Mouse (Mus musculus): ENCODE data around the gene 1520401A03Rik. TPM values are rescaled to one million over a fixed set of nuclear protein-coding genes. Genes with fewer than 3 reads are reported as not detected.

Gene 1520401A03Rik
- total and polyA plus RNA-seq, 2 experiments from 2014 or later: not detected

GRCm38 (mm10) chr17:23762976-23763375, 40.4 kb upstream of the 1520401A03Rik start:
- Histone ChIP-seq H3K36me3 (ENCODE audit: insufficient read depth, low read length) (peaks cover 43% of the 10 kb centered on the region), H3K9me3 (ENCODE audit: low read length) (no peaks in the 10 kb centered on the region), H3K9ac (replicated peaks; ENCODE audit: low read length, poor library complexity, severe bottlenecking) (no peak overlapping the region), H3K4me1 (ENCODE audit: insufficient read depth, low read length) (no peaks in the 10 kb centered on the region), H3K4me3 (ENCODE audit: low read depth, low read length) (no peak overlapping the region), H3K27me3 (ENCODE audit: insufficient read depth, low read length) (no peaks in the 10 kb centered on the region), H3K27ac (ENCODE audit: low read depth, low read length) (no peak overlapping the region), H3K4me2 (ENCODE audit: low read depth, low read length, poor library complexity, severe bottlenecking) (no peak overlapping the region)
- no peak for DNase-seq (ENCODE audit: low spot score)
- no peak for TF ChIP-seq CTCF (IDR thresholded peaks at IDR 0.05)
- no peak for ATAC-seq (ENCODE audit: low FRiP score)
- 82% methylated on average over 11 of the region's 11 CpGs for WGBS

- H3K27me3 ChIP-seq (ENCODE audit: insufficient read depth, low read length): no peaks in the 10 kb centered on the region
- H3K4me1 ChIP-seq (ENCODE audit: insufficient read depth, low read length): no peaks in the 10 kb centered on the region
- no peak overlapping the region for H3K27ac ChIP-seq (ENCODE audit: low read depth, low read length)
- no peak overlapping the region for H3K4me2 ChIP-seq (ENCODE audit: low read depth, low read length, poor library complexity, severe bottlenecking)
- H3K4me3 ChIP-seq (ENCODE audit: low read depth, low read length): no peak overlapping the region
- ATAC-seq (ENCODE audit: low FRiP score) (no peak), DNase-seq (ENCODE audit: low spot score) (no peak)
- TF ChIP-seq CTCF (IDR thresholded peaks at IDR 0.05): no peak
- WGBS: 93% methylated on average over 3 of the region's 3 CpGs
- no peak overlapping the region for H3K9ac ChIP-seq (replicated peaks; ENCODE audit: low read length, poor library complexity, severe bottlenecking)
- H3K9me3 ChIP-seq (ENCODE audit: low read length): no peaks in the 10 kb centered on the region
- H3K36me3 ChIP-seq (ENCODE audit: insufficient read depth, low read length): peaks cover 61% of the 10 kb centered on the region
Measured at GRCm38 (mm10) chr17:23761155-23761554, 38.6 kb upstream of the 1520401A03Rik start.

- Histone ChIP-seq H3K4me2 (ENCODE audit: low read depth, low read length, poor library complexity, severe bottlenecking) (no peak overlapping the region), H3K4me1 (ENCODE audit: insufficient read depth, low read length) (no peaks in the 10 kb centered on the region), H3K27ac (ENCODE audit: low read depth, low read length) (no peak overlapping the region), H3K9ac (replicated peaks; ENCODE audit: low read length, poor library complexity, severe bottlenecking) (no peak overlapping the region), H3K4me3 (ENCODE audit: low read depth, low read length) (no peak overlapping the region), H3K9me3 (ENCODE audit: low read length) (no peaks in the 10 kb centered on the region), H3K27me3 (ENCODE audit: insufficient read depth, low read length) (no peaks in the 10 kb centered on the region), H3K36me3 (ENCODE audit: insufficient read depth, low read length) (peaks cover 68% of the 10 kb centered on the region)
- 96% methylated on average over 9 of the region's 9 CpGs for whole genome bisulfite sequencing
- DNase-seq (ENCODE audit: low spot score) (no peak), ATAC-seq (ENCODE audit: low FRiP score) (no peak)
- no peak for TF ChIP-seq CTCF (IDR thresholded peaks at IDR 0.05)
Measured at GRCm38 (mm10) chr17:23760231-23760630, 37.6 kb upstream of the 1520401A03Rik start.

GRCm38 (mm10) chr17:23758801-23759200, 36.2 kb upstream of the 1520401A03Rik start:
- Histone ChIP-seq H3K4me2 (ENCODE audit: low read depth, low read length, poor library complexity, severe bottlenecking) (no peak overlapping the region), H3K4me3 (ENCODE audit: low read depth, low read length) (no peak overlapping the region), H3K27ac (ENCODE audit: low read depth, low read length) (no peak overlapping the region), H3K9ac (replicated peaks; ENCODE audit: low read length, poor library complexity, severe bottlenecking) (no peak overlapping the region), H3K9me3 (ENCODE audit: low read length) (no peaks in the 10 kb centered on the region), H3K4me1 (ENCODE audit: insufficient read depth, low read length) (no peaks in the 10 kb centered on the region), H3K36me3 (ENCODE audit: insufficient read depth, low read length) (peaks cover 77% of the 10 kb centered on the region), H3K27me3 (ENCODE audit: insufficient read depth, low read length) (no peaks in the 10 kb centered on the region)
- 54% methylated on average over 8 of the region's 8 CpGs for WGBS
- no peak for DNase-seq (ENCODE audit: low spot score)
- ATAC-seq (ENCODE audit: low FRiP score): no peak
- no peak for TF ChIP-seq CTCF (IDR thresholded peaks at IDR 0.05)

- 98% methylated on average over 9 of the region's 9 CpGs for WGBS
Measured at GRCm38 (mm10) chr17:23757581-23757980, 35.0 kb upstream of the 1520401A03Rik start.

GRCm38 (mm10) chr17:23755689-23756088, 33.1 kb upstream of the 1520401A03Rik start:
- H3K9ac ChIP-seq (replicated peaks; ENCODE audit: low read length, poor library complexity, severe bottlenecking): no peak overlapping the region
- H3K9me3 ChIP-seq (ENCODE audit: low read length): no peaks in the 10 kb centered on the region
- DNase-seq (ENCODE audit: low spot score): no peak
- no peak for ATAC-seq (ENCODE audit: low FRiP score)
- no peaks in the 10 kb centered on the region for H3K4me1 ChIP-seq (ENCODE audit: insufficient read depth, low read length)
- H3K4me3 ChIP-seq (ENCODE audit: low read depth, low read length): no peak overlapping the region
- no peaks in the 10 kb centered on the region for H3K27me3 ChIP-seq (ENCODE audit: insufficient read depth, low read length)
- peaks cover 79% of the 10 kb centered on the region for H3K36me3 ChIP-seq (ENCODE audit: insufficient read depth, low read length)
- TF ChIP-seq CTCF (IDR thresholded peaks at IDR 0.05): no peak
- H3K27ac ChIP-seq (ENCODE audit: low read depth, low read length): no peak overlapping the region
- WGBS: 90% methylated on average over 13 of the region's 13 CpGs
- no peak overlapping the region for H3K4me2 ChIP-seq (ENCODE audit: low read depth, low read length, poor library complexity, severe bottlenecking)

More at GRCm38 (mm10) chr17:23757581-23757980, 35.0 kb upstream of the 1520401A03Rik start:
- Histone ChIP-seq H3K27ac (ENCODE audit: low read depth, low read length) (no peak overlapping the region), H3K36me3 (ENCODE audit: insufficient read depth, low read length) (peaks cover 82% of the 10 kb centered on the region), H3K4me1 (ENCODE audit: insufficient read depth, low read length) (no peaks in the 10 kb centered on the region), H3K4me3 (ENCODE audit: low read depth, low read length) (no peak overlapping the region), H3K9me3 (ENCODE audit: low read length) (no peaks in the 10 kb centered on the region), H3K4me2 (ENCODE audit: low read depth, low read length, poor library complexity, severe bottlenecking) (no peak overlapping the region), H3K9ac (replicated peaks; ENCODE audit: low read length, poor library complexity, severe bottlenecking) (no peak overlapping the region), H3K27me3 (ENCODE audit: insufficient read depth, low read length) (no peaks in the 10 kb centered on the region)
- no peak for TF ChIP-seq CTCF (IDR thresholded peaks at IDR 0.05)
- DNase-seq (ENCODE audit: low spot score) (no peak), ATAC-seq (ENCODE audit: low FRiP score) (no peak)

All from midbrain, postnatal 0 days (tissue).